Mouse (Mus musculus) cerebellum, adult 2 months (tissue): ENCODE measurements around the gene Hoxb4.

Experiments used
- CTCF ChIP-seq: fragments of 200-500 bp; IDR thresholded peaks from 2 replicates; pipeline ENCODE4 v1.5.1; 2011; ENCODE audit warnings: low read depth, mild to moderate bottlenecking, control low read depth, low read length, moderate library complexity, borderline replicate concordance; ENCODE audit not compliant: insufficient read depth
- POLR2A ChIP-seq: fragments of 200-500 bp; IDR thresholded peaks from 2 replicates; pipeline ENCODE4 v1.6.1; 2011; ENCODE audit warnings: low read length, control low read depth, borderline replicate concordance; ENCODE audit not compliant: insufficient read depth

- TF ChIP-seq CTCF, result no peak
- no peak for TF ChIP-seq POLR2A
Observed at GRCm38 (mm10) chr11:96270996-96271540, 47.0 kb upstream of the Hoxb4 start, which contains the start of gene Hoxb9.
